Mouse (Mus musculus) regulatory T cell (primary cell): ENCODE measurements around the gene Capn7.

Experiments
- in situ Hi-C: fragments of 300-600 bp; cut with MboI, MseI; formaldehyde crosslinking; loops from one replicate; pipeline ENCODE4 v1.15.1; 2025; ENCODE audit warnings: high pct_unique_total_duplicates

The Capn7 gene

GRCm38 (mm10) chr14:31364589-31364988 is 28.2 kb downstream of the Capn7 start:
- in situ Hi-C loops: no loop called here

- in situ Hi-C loops: no loop called here
Observed at GRCm38 (mm10) chr14:31365350-31365749, 28.9 kb downstream of the Capn7 start.

GRCm38 (mm10) chr14:31367951-31368350 is 31.5 kb downstream of the Capn7 start:
- in situ Hi-C loops: no loop called here

- in situ Hi-C loops: no loop called here
Observed at GRCm38 (mm10) chr14:31369377-31369776, 32.9 kb downstream of the Capn7 start.

GRCm38 (mm10) chr14:31374390-31374789 is 38.0 kb downstream of the Capn7 start:
- in situ Hi-C loops: no loop called here

- in situ Hi-C loops: no loop called here
Observed at GRCm38 (mm10) chr14:31376331-31376730, 39.9 kb downstream of the Capn7 start.

GRCm38 (mm10) chr14:31382276-31382675 is 45.8 kb downstream of the Capn7 start:
- in situ Hi-C loops: no loop called here

GRCm38 (mm10) chr14:31383470-31384050 is 47.1 kb downstream of the Capn7 start:
- in situ Hi-C loops: no loop called here

- in situ Hi-C loops: loop anchor here (5.0 kb wide), 1 partner anchor 73 kb away; no protein-coding TSS in a partner anchor
Observed at GRCm38 (mm10) chr14:31384366-31385323, 48.2 kb downstream of the Capn7 start.

GRCm38 (mm10) chr14:31385406-31385805 is 49.0 kb downstream of the Capn7 start:
- in situ Hi-C loops: loop anchor here (5.0 kb wide), 1 partner anchor 72 kb away; no protein-coding TSS in a partner anchor

GRCm38 (mm10) chr14:31385977-31386697 is 49.7 kb downstream of the Capn7 start:
- in situ Hi-C loops: loop anchor here (5.0 kb wide), 1 partner anchor 71 kb away; no protein-coding TSS in a partner anchor

- in situ Hi-C loops: loop anchor here (5.0 kb wide), 1 partner anchor 70 kb away; no protein-coding TSS in a partner anchor
Observed at GRCm38 (mm10) chr14:31387301-31387981, 51.0 kb downstream of the Capn7 start.

- in situ Hi-C loops: loop anchor here (5.0 kb wide), 1 partner anchor 69 kb away; no protein-coding TSS in a partner anchor
Observed at GRCm38 (mm10) chr14:31388086-31388872, 51.8 kb downstream of the Capn7 start.

- in situ Hi-C loops: loop anchor here (5.0 kb wide), 1 partner anchor 68 kb away; no protein-coding TSS in a partner anchor
Observed at GRCm38 (mm10) chr14:31389421-31390147, 53.1 kb downstream of the Capn7 start.

- in situ Hi-C loops: no loop called here
Observed at GRCm38 (mm10) chr14:31392300-31392699, 55.9 kb downstream of the Capn7 start.

GRCm38 (mm10) chr14:31392873-31393545 is 56.6 kb downstream of the Capn7 start:
- in situ Hi-C loops: no loop called here

- in situ Hi-C loops: no loop called here
Observed at GRCm38 (mm10) chr14:31393546-31393890, 57.1 kb downstream of the Capn7 start.

GRCm38 (mm10) chr14:31393936-31394630 is 57.6 kb downstream of the Capn7 start:
- in situ Hi-C loops: no loop called here
